Mouse (Mus musculus) midbrain, embryonic 13.5 days (tissue): ENCODE measurements around the gene Klhl31. TPM values are rescaled to one million over a fixed set of nuclear protein-coding genes. Genes with fewer than 3 reads are reported as not detected.
A peak's percentile ranks its signal among the peaks of the same experiment; 100 is the strongest.

Experiments used
- ATAC-seq: fragments of 200-750 bp; cut with Nextera tagmentation; 2 replicates; pipeline ENCODE4 v1.8.0; 2017; ENCODE audit warnings: mild to moderate bottlenecking, moderate TSS enrichment, moderate library complexity
- H3K27ac ChIP-seq: fragments of 300-500 bp; sonication (generic); 2 replicates; pipeline ENCODE4 v1.5.1; 2015; ENCODE audit warnings: inconsistent platforms, mild to moderate bottlenecking, moderate library complexity
- H3K27me3 ChIP-seq: fragments of 300-500 bp; sonication (generic); 2 replicates; pipeline ENCODE4 v1.6.1; 2015; ENCODE audit warnings: mild to moderate bottlenecking, inconsistent platforms
- H3K36me3 ChIP-seq: fragments of 300-500 bp; sonication (generic); 2 replicates; pipeline ENCODE4 v1.6.1; 2015; ENCODE audit warnings: mild to moderate bottlenecking, inconsistent platforms
- H3K4me1 ChIP-seq: fragments of 300-500 bp; sonication (generic); replicated peaks from 2 replicates; pipeline ENCODE4 v1.6.1; 2015; ENCODE audit warnings: inconsistent platforms
- H3K4me2 ChIP-seq: fragments of 300-500 bp; sonication (generic); replicated peaks from 2 replicates; pipeline ENCODE4 v1.6.1; 2015; ENCODE audit warnings: moderate library complexity, mild to moderate bottlenecking, inconsistent platforms
- H3K4me3 ChIP-seq: fragments of 300-500 bp; sonication (generic); replicated peaks from 2 replicates; pipeline ENCODE4 v1.5.1; 2015; ENCODE audit warnings: mild to moderate bottlenecking, inconsistent platforms
- H3K9ac ChIP-seq: fragments of 300-500 bp; sonication (generic); replicated peaks from 2 replicates; pipeline ENCODE4 v1.6.1; 2015; ENCODE audit warnings: mild to moderate bottlenecking, inconsistent platforms
- H3K9me3 ChIP-seq: fragments of 300-500 bp; sonication (generic); 2 replicates; pipeline ENCODE4 v1.6.1; 2016; ENCODE audit warnings: mild to moderate bottlenecking, inconsistent platforms
- WGBS: fragments of 180-500 bp; shearing (Covaris S2); methylation state at CpG from one replicate; pipeline ENCODE4 v1.1.7; 2015; 5-methylcytosine and 5-hydroxymethylcytosine counted together
- polyA plus RNA-seq: library from polyadenylated mRNA; unstranded; fragments of >200 nt; fragmentation: Nextera tagmentation; extraction: Ambion mirVana; gene quantifications from 2 replicates; pipeline ENCODE4 v1.2.1, GENCODE M21; 2015

The Klhl31 gene
- polyA plus RNA-seq, 1 experiment from 2014 or later = 0.05 TPM

DNA sequence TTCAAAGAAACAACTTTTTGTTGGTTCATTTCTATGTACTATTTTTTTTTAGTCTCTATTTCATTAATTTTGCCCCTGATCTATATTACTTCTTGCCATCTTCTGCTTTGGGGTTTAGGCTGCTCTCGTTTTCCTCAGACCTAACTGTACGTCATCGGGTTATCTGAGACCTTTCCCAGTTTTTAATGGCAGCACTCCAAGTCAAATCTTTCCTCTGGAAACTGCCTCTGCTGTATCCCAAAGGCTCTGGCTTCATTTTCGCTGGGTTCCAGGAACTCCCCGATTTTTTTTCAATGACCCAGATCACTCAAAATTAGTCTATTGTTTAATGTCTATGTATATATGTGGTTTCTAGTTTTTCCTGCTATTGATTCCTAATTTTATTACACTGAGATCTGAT is 6.6 kb upstream of the Klhl31 start:
- Histone ChIP-seq H3K4me3 (no peak overlapping the region), H3K4me1 (no peaks in the 10 kb centered on the region), H3K4me2 (no peak overlapping the region), H3K27me3 (no peaks in the 10 kb centered on the region), H3K9ac (no peak overlapping the region), H3K27ac (no peak overlapping the region), H3K36me3 (no peaks in the 10 kb centered on the region), H3K9me3 (no peaks in the 10 kb centered on the region)
- WGBS = 95% methylated on average over 5 of the region's 5 CpGs
- ATAC-seq = no peak

DNA sequence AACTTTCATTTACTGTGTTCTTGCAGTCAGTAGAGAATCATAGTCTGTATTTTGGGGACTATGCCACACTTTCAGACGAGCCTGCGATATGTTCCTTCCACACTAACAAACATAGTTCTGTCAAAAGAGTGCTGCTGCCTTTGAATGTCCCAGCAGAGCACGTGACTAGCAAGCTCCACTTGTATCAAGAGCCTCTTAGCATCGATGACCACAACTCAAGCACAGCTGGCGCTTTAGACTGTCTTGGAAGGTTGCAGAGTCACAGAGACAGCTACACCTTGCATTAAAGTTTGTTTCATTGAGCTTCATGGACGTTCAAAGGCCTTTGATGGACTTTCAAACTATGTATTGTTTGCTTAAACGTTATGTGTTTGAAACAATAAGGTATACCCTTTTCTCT is 5.5 kb upstream of the Klhl31 start:
- H3K9me3 ChIP-seq = no peaks in the 10 kb centered on the region
- H3K36me3 ChIP-seq = no peaks in the 10 kb centered on the region
- no peak overlapping the region for H3K4me3 ChIP-seq
- no peak for ATAC-seq
- H3K27me3 ChIP-seq = no peaks in the 10 kb centered on the region
- 82% methylated on average over 7 of the region's 7 CpGs for WGBS
- H3K9ac ChIP-seq = no peak overlapping the region
- H3K4me1 ChIP-seq = no peaks in the 10 kb centered on the region
- H3K27ac ChIP-seq = no peak overlapping the region
- H3K4me2 ChIP-seq = no peak overlapping the region

DNA sequence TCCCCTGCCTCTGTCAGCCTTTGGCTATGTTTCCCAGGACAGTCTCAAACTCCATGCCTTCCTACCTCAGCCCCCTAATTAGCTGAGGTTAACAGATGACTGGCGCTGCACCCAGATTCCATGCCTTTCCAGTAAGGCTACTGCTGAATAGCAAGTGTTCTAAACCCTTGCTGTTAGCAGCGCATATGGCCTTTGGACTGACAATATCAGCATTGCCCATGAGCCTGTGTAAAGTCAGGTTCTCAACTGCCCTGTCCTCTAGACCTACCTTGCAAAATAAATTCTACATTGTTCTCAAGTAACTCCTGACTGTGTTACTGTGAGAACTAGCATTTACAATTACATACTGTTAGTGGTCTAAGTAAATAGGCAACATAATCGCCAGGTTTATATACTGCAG is 3.9 kb upstream of the Klhl31 start:
- no peak overlapping the region for H3K4me2 ChIP-seq

DNA sequence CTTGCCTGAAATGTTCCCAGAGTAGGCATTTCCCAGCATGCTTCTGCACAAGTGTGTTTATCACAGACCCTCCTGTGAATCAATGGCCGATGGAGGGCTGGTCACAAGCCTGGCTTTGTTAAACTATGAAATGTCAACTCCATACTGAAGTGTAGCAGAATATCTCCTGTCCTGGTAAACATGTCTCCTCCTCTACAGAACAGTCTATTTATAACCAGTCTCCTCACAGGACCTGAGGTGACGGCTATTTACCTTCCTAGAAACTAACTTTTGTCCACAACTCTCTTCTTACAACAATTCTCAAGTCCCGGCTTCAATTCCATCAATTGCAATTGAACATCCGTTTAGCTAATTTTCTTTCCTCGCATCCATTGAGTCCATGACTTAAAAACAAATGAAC is 297 bp upstream of the Klhl31 start:
- Histone ChIP-seq H3K4me3 (no peak overlapping the region), H3K27me3 (no peaks in the 10 kb centered on the region), H3K36me3 (no peaks in the 10 kb centered on the region), H3K9ac (no peak overlapping the region), H3K4me2 (no peak overlapping the region), H3K4me1 (no peaks in the 10 kb centered on the region), H3K9me3 (no peaks in the 10 kb centered on the region), H3K27ac (no peak overlapping the region)
- WGBS = 88% methylated on average over 5 of the region's 5 CpGs
- no peak for ATAC-seq

More for the DNA sequence above, 3.9 kb upstream of the Klhl31 start:
- no peaks in the 10 kb centered on the region for H3K9me3 ChIP-seq
- no peak overlapping the region for H3K9ac ChIP-seq
- 91% methylated on average over 3 of the region's 3 CpGs for WGBS
- no peak for ATAC-seq
- no peak overlapping the region for H3K27ac ChIP-seq
- H3K4me3 ChIP-seq = no peak overlapping the region
- no peaks in the 10 kb centered on the region for H3K36me3 ChIP-seq
- no peaks in the 10 kb centered on the region for H3K27me3 ChIP-seq
- H3K4me1 ChIP-seq = no peaks in the 10 kb centered on the region

DNA sequence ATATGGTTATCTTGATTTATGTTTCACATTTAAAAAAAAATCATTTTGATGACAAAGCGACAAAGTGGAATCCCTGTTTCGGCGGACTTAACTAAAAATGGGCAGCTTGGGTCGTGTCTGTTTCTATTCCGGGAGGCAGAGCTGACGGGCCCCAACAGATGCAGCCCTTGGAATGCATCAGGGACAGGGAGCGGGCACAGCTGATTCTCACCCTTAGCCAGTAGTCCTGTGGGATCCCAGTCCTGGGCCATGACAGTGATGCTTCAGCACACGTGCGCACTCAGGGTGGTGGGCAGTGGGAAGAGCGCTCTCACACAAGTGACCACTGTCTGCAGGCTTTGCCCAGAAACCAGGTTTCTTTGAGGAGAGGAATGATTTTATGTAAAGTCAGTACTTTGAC is 1.1 kb downstream of the Klhl31 start:
- Histone ChIP-seq H3K4me1 (no peaks in the 10 kb centered on the region), H3K27me3 (no peaks in the 10 kb centered on the region), H3K9me3 (no peaks in the 10 kb centered on the region)

DNA sequence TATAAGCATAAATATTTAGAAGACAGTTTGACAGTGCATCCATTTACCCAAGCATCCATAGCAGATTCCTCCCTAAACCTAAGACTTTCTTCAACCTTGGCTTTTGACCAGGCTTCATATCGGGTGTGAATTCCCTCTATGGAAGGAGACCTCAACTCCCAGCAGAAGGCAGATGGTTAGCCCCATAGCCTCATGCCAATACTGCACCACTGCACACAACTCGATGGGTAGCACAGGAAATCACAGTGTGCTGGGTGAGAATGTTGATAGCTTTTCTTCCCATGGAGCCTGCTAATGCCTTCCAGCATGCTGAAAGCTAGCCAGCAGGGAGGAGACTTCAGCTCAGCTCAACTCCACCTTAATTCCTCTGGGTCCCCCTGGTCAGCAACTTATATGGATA is 8.9 kb downstream of the Klhl31 start:
- 71% methylated on average over 2 of the region's 2 CpGs for WGBS

More for the DNA sequence above, 1.1 kb downstream of the Klhl31 start:
- Histone ChIP-seq H3K4me3 (no peak overlapping the region), H3K27ac (no peak overlapping the region), H3K36me3 (no peaks in the 10 kb centered on the region), H3K4me2 (no peak overlapping the region), H3K9ac (no peak overlapping the region)
- 87% methylated on average over 10 of the region's 10 CpGs for WGBS
- ATAC-seq = no peak

DNA sequence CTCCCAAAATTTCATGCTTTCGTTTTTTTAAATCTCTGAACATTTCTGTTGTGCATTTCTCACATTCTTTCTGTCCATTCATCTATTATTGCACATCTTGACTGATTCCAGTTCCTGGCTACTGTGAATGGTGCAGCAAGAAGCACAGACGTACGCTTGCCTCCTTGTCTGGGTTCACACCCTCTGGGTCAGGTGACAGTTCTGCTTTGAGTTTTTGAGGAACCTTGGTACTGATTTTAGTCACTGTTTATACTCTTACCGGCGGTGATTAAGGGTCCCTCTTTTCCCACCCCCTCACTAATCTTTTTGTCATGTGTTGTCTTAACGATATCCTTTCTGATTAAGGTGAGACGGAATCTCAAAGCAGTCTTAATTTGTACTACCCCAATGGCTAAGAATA is 15.5 kb downstream of the Klhl31 start:
- Histone ChIP-seq H3K4me3 (no peak overlapping the region), H3K36me3 (no peaks in the 10 kb centered on the region), H3K9me3 (no peaks in the 10 kb centered on the region), H3K27me3 (peaks cover 13% of the 10 kb centered on the region), H3K4me1 (0 out of 2 replicates have a peak, but pooled peaks cover 5% of the 10 kb centered on the region), H3K9ac (no peak overlapping the region), H3K27ac (no peak overlapping the region), H3K4me2 (no peak overlapping the region)
- WGBS = 74% methylated on average over 7 of the region's 7 CpGs
- no peak for ATAC-seq

More for the DNA sequence above, 8.9 kb downstream of the Klhl31 start:
- ATAC-seq = no peak
- Histone ChIP-seq H3K4me2 (no peak overlapping the region), H3K27ac (no peak overlapping the region), H3K36me3 (no peaks in the 10 kb centered on the region), H3K9me3 (no peaks in the 10 kb centered on the region), H3K4me3 (no peak overlapping the region), H3K4me1 (no peaks in the 10 kb centered on the region), H3K27me3 (no peaks in the 10 kb centered on the region), H3K9ac (no peak overlapping the region)

DNA sequence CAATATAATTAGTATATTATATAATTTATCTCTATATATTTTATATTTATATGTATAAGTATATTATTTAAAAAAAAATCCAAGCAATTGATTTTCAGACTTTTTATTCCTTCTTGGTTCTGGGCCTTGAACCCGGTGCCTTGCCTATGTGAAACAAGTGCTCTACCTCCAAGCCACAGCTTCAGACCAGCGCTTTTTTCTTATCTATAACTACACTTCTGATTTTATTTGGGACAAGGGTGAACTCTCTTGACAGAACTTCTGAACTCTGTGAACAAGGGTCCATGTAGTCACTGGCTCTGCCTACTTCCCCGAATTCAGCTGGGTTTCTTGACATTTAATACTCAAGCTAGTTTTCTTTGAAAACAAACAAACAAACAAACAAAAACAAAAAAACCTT is 17.6 kb downstream of the Klhl31 start:
- H3K4me3 ChIP-seq = no peak overlapping the region
- no peaks in the 10 kb centered on the region for H3K36me3 ChIP-seq
- no peak overlapping the region for H3K4me2 ChIP-seq
- ATAC-seq = no peak
- no peak overlapping the region for H3K9ac ChIP-seq
- 93% methylated on average over 3 of the region's 3 CpGs for WGBS
- 0 out of 2 replicates have a peak, but pooled peaks cover 5% of the 10 kb centered on the region for H3K4me1 ChIP-seq
- no peaks in the 10 kb centered on the region for H3K9me3 ChIP-seq
- H3K27ac ChIP-seq = no peak overlapping the region
- H3K27me3 ChIP-seq = peaks cover 13% of the 10 kb centered on the region

DNA sequence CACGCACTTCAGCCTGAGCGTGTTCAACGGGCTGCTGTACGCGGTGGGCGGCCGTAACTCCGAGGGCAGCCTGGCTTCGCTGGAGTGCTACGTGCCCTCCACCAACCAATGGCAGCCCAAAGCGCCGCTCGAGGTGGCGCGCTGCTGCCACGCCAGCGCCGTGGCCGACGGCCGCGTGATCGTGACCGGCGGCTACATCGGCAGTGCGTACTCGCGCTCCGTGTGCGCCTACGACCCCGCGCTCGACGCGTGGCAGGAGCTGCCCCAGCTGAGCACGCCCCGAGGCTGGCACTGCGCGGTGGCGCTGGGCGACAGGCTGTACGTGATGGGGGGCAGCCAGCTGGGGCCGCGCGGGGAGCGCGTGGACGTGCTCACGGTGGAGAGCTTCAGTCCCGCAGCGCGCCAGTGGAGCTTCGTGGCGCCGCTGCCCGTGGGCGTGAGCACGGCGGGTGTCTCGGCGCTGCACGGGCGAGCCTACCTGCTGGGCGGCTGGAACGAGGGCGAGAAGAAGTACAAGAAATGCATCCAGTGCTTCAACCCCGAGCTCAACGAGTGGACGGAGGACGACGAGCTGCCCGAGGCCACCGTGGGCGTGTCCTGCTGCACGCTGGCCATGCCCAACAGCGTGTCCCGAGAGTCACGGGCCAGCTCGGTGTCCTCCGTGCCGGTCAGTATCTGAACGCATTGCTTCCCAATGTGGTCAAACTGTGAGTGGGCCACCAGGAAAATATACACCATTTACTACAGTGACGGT is 19.1 kb downstream of the Klhl31 start:
- WGBS = under 1% methylated on average over 83 of the region's 85 CpGs
- ATAC-seq = peak; percentile 93

DNA sequence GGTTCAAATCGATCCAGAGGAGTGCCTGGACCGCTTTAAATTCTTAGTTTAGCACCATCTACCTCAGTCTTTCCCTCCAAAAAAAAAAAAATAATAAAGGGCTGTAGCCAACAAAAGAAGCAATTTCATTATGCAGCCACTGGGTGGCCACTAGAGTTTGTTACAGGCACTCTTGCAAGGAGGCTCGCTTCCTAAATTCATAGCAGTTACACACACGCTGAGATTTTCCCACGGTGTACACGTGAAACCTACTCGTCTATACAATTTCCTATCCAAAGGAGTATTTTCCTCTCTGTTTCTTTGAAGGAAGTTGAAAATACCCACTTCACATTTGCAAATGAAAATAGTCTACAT is 19.6 kb downstream of the Klhl31 start:
- ATAC-seq = peak; percentile 58
- Histone ChIP-seq H3K36me3 (no peaks in the 10 kb centered on the region), H3K4me1 (0 out of 2 replicates have a peak, but pooled peaks cover 5% of the 10 kb centered on the region), H3K9me3 (no peaks in the 10 kb centered on the region), H3K27me3 (peaks cover 13% of the 10 kb centered on the region), H3K27ac (no peak overlapping the region), H3K4me2 (peak overlapping the region; percentile 96), H3K9ac (peak overlapping the region; percentile 66; the same call in 1 of the 2 replicates), H3K4me3 (peak overlapping the region; percentile 64)
- WGBS = under 1% methylated on average over 7 of the region's 7 CpGs

More for the DNA sequence above, 19.1 kb downstream of the Klhl31 start:
- H3K27me3 ChIP-seq = peaks cover 13% of the 10 kb centered on the region
- no peaks in the 10 kb centered on the region for H3K9me3 ChIP-seq
- H3K4me3 ChIP-seq = peak overlapping the region; percentile 64
- peak overlapping the region; percentile 66 for H3K9ac ChIP-seq
- H3K36me3 ChIP-seq = no peaks in the 10 kb centered on the region
- H3K4me1 ChIP-seq = 0 out of 2 replicates have a peak, but pooled peaks cover 5% of the 10 kb centered on the region
- no peak overlapping the region for H3K27ac ChIP-seq
- peak overlapping the region; percentile 96 for H3K4me2 ChIP-seq

DNA sequence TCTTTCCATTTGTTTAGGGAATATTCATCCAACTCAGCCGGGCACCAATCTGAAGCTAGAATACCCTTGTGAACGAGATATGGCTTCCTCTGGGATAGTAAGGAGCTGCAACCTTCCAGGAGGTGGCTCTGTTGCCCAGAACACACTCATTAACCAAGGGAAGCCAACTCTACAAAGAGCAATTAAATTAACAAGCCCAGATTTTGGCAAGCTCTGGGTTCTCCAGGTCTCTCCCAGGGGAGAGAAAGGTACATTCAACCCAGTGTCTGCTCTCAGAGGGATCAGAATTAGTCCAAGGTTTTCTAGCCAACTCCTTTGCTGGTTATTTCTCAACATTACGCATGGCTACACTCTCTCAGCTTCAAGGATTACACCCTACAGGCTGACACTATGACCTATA is 26.6 kb downstream of the Klhl31 start:
- 79% methylated on average over 3 of the region's 3 CpGs for WGBS
- no peak overlapping the region for H3K27ac ChIP-seq
- no peaks in the 10 kb centered on the region for H3K27me3 ChIP-seq
- H3K4me2 ChIP-seq = no peak overlapping the region
- no peak for ATAC-seq
- no peak overlapping the region for H3K4me3 ChIP-seq
- H3K9me3 ChIP-seq = no peaks in the 10 kb centered on the region
- H3K36me3 ChIP-seq = no peaks in the 10 kb centered on the region
- no peaks in the 10 kb centered on the region for H3K4me1 ChIP-seq
- no peak overlapping the region for H3K9ac ChIP-seq

DNA sequence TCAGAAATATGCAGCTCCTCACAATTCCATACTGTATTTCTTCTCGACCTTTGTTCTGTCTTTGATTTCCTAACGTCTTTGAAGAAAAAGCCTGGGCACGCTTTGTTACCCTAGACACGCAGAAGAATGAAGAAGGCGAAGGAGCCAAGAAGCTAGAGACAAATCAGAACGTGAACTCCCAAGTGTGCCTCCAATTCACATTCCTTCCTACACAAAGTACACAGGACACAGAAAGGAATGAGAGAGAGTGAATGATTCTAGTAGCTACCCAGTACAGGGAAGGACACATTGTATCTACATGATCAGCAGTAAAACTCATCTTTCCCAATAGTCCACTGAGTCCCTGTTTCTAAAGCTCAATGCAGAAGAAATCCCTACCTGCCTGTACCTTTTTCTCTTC is 33.8 kb downstream of the Klhl31 start:
- no peaks in the 10 kb centered on the region for H3K27me3 ChIP-seq
- no peak overlapping the region for H3K27ac ChIP-seq

DNA sequence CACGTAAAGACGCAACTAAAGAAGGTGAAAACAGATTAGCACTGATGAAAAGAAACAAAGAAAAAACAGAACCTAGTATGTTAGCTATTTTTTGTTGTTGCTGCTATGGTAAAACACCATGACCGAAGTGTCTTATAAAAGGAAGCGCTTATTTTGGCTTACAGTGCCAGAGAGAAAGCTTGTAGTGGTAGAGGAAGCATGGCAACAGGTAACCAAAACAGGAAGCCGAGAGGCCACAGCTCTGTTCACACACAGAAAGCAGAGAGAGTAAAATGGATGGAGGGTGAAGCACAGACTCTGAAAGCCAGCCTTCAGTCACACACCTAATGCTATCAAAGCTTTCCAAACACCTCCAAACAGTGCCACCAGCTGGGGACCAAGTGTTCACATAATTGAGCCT is 34.7 kb downstream of the Klhl31 start:
- no peak overlapping the region for H3K9ac ChIP-seq
- H3K27ac ChIP-seq = no peak overlapping the region
- H3K27me3 ChIP-seq = no peaks in the 10 kb centered on the region
- peaks cover 2% of the 10 kb centered on the region; the same call in 1 of the 2 replicates for H3K9me3 ChIP-seq
- no peaks in the 10 kb centered on the region for H3K4me1 ChIP-seq
- 91% methylated on average over 5 of the region's 5 CpGs for WGBS
- no peak overlapping the region for H3K4me2 ChIP-seq
- ATAC-seq = no peak
- H3K36me3 ChIP-seq = no peaks in the 10 kb centered on the region
- no peak overlapping the region for H3K4me3 ChIP-seq

More for the DNA sequence above, 33.8 kb downstream of the Klhl31 start:
- H3K4me2 ChIP-seq = no peak overlapping the region
- H3K4me3 ChIP-seq = no peak overlapping the region
- ATAC-seq = no peak
- H3K4me1 ChIP-seq = no peaks in the 10 kb centered on the region
- H3K9me3 ChIP-seq = peaks cover 2% of the 10 kb centered on the region; the same call in 1 of the 2 replicates
- 81% methylated on average over 6 of the region's 6 CpGs for WGBS
- no peaks in the 10 kb centered on the region for H3K36me3 ChIP-seq
- H3K9ac ChIP-seq = no peak overlapping the region
